Mouse (Mus musculus) limb, embryonic 14.5 days (tissue): Measurements from ENCODE around the gene Slc25a1. TPM values are rescaled to one million over a fixed set of nuclear protein-coding genes. Genes with fewer than 3 reads are reported as not detected.

Source experiments
- ATAC-seq: fragments of 200-750 bp; cut with Nextera tagmentation; 2 replicates; pipeline ENCODE4 v1.8.0; 2017; ENCODE audit warnings: low read depth, moderate number of reproducible peaks, moderate TSS enrichment; ENCODE audit not compliant: low FRiP score
- DNase-seq: peaks from one replicate; pipeline ENCODE4 v3.0.0-alpha.2; 2015; ENCODE audit warnings: low spot score
- H3K27ac ChIP-seq: fragments of 300-500 bp; sonication (generic); replicated peaks from 2 replicates; pipeline ENCODE4 v1.5.1; 2014; ENCODE audit warnings: low read depth, mild to moderate bottlenecking, low read length, moderate library complexity, mixed read lengths
- H3K27me3 ChIP-seq: fragments of 300-500 bp; sonication (generic); 2 replicates; pipeline ENCODE4 v1.6.1; 2014; ENCODE audit warnings: low read length, mixed read lengths; ENCODE audit not compliant: control insufficient read depth, insufficient read depth
- H3K36me3 ChIP-seq: fragments of 300-500 bp; sonication (generic); 2 replicates; pipeline ENCODE4 v1.6.1; 2014; ENCODE audit warnings: mild to moderate bottlenecking, low read length, moderate library complexity, mixed read lengths; ENCODE audit not compliant: control insufficient read depth, insufficient read depth
- H3K4me1 ChIP-seq: fragments of 300-500 bp; sonication (generic); 2 replicates; pipeline ENCODE4 v1.6.1; 2014; ENCODE audit warnings: antibody characterized with exemption, low read length, mixed read lengths; ENCODE audit not compliant: control insufficient read depth, insufficient read depth
- H3K4me2 ChIP-seq: fragments of 300-500 bp; sonication (generic); replicated peaks from 2 replicates; pipeline ENCODE4 v1.6.1; 2014; ENCODE audit warnings: low read depth, mild to moderate bottlenecking, low read length, moderate library complexity; ENCODE audit not compliant: severe bottlenecking
- H3K4me3 ChIP-seq: fragments of 300-500 bp; sonication (generic); replicated peaks from 2 replicates; pipeline ENCODE4 v1.5.1; 2014; ENCODE audit warnings: low read length
- H3K9ac ChIP-seq: fragments of 300-500 bp; sonication (generic); 2 replicates; pipeline ENCODE4 v1.6.1; 2014; ENCODE audit warnings: mild to moderate bottlenecking, low read depth, low read length, moderate library complexity; ENCODE audit not compliant: severe bottlenecking
- H3K9me3 ChIP-seq: fragments of 300-500 bp; sonication (generic); 2 replicates; pipeline ENCODE4 v1.6.1; 2016; ENCODE audit warnings: low read length; ENCODE audit not compliant: control insufficient read depth
- POLR2A ChIP-seq: fragments of 200-500 bp; IDR thresholded peaks from 2 replicates; pipeline ENCODE4 v1.8.0; 2012; ENCODE audit warnings: inconsistent platforms, mild to moderate bottlenecking, moderate library complexity, borderline replicate concordance; ENCODE audit not compliant: insufficient read depth, insufficient read length; ENCODE audit errors: extremely low read depth
- WGBS: fragments of 180-500 bp; shearing (Covaris S2); extraction: QIAGEN DNeasy Blood & Tissue Kit; methylation state at CpG from one replicate; pipeline ENCODE4 v1.1.7; 2014; 5-methylcytosine and 5-hydroxymethylcytosine counted together
- polyA plus RNA-seq, 2 experiments: library from polyadenylated mRNA; depleted of rRNA in 1 of 2; stranded (reverse) in 1 of 2; unstranded in 1 of 2; fragments of >200 nt; fragmentation: Nextera tagmentation in 1 of 2; extraction: Ambion mirVana in 1 of 2; gene quantifications; 2 replicates each; pipeline versions ENCODE4 v1.2.1 to v1.2.3; 2012 to 2014

The Slc25a1 gene
- polyA plus RNA-seq, 2 experiments = 55.0 to 70.4 TPM

DNA sequence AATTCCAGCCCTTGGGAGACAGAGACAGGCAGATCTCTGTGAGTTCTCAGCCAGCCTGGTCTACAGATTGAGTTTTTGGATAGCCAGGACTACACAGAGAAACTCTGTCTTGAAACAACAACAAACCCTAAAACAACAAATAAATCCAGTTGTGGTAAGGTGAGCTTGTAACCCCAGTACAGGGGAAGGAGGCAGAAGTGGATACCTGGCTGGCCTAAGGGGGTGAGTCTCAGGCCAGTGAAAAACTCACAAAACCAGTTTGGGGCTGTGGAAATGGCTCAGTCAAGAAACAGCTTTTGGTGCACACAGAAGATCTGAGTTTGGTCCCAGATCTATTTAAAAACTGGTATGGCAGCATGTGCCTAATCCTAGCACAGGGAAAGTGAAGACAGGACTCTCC, 45.8 kb downstream of the Slc25a1 start:
- TF ChIP-seq POLR2A = no peak
- Histone ChIP-seq H3K9ac (no peak overlapping the region), H3K27me3 (no peaks in the 10 kb centered on the region), H3K4me2 (no peak overlapping the region), H3K4me1 (no peaks in the 10 kb centered on the region), H3K27ac (no peak overlapping the region), H3K9me3 (no peaks in the 10 kb centered on the region), H3K36me3 (peaks cover 21% of the 10 kb centered on the region; the same call in 1 of the 2 replicates), H3K4me3 (no peak overlapping the region)
- ATAC-seq = no peak
- no peak for DNase-seq

DNA sequence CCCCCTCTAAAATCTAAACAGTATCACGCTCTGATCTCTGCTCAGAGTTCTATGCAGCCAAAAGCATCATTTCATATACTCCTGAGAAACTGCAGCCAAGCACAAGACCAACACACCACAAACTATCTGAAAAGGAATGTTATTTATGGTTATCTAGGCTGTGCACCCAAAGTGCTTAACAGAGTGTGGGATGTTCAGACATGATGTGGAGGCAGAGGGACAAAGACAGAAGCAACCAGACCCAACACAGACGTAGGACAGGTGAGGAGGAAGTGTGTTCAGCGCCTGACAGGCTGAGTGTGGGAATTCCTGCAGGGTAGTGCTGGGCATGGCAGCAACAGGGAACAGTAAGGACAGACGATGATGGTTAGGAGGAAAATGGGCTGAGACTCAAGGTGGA, 48.4 kb downstream of the Slc25a1 start:
- Histone ChIP-seq H3K4me1 (no peaks in the 10 kb centered on the region), H3K36me3 (peaks cover 20% of the 10 kb centered on the region; the same call in 1 of the 2 replicates), H3K27ac (no peak overlapping the region), H3K9ac (no peak overlapping the region), H3K4me3 (no peak overlapping the region), H3K4me2 (no peak overlapping the region), H3K27me3 (no peaks in the 10 kb centered on the region), H3K9me3 (no peaks in the 10 kb centered on the region)
- TF ChIP-seq POLR2A = no peak
- WGBS = 92% methylated on average over 4 of the region's 4 CpGs
- ATAC-seq = no peak
- no peak for DNase-seq

- WGBS = 95% methylated on average over 1 of the region's 1 CpGs
These were observed 51.9 kb downstream of the Slc25a1 start for GRCm38 (mm10) chr16:17876096-17876495.

More at GRCm38 (mm10) chr16:17876096-17876495, 51.9 kb downstream of the Slc25a1 start:
- no peak overlapping the region for H3K9ac ChIP-seq
- H3K27me3 ChIP-seq = no peaks in the 10 kb centered on the region
- ATAC-seq (no peak), DNase-seq (no peak)
- TF ChIP-seq POLR2A = no peak
- H3K9me3 ChIP-seq = no peaks in the 10 kb centered on the region
- no peaks in the 10 kb centered on the region for H3K4me1 ChIP-seq
- no peak overlapping the region for H3K4me2 ChIP-seq
- no peak overlapping the region for H3K27ac ChIP-seq
- peaks cover 23% of the 10 kb centered on the region for H3K36me3 ChIP-seq
- no peak overlapping the region for H3K4me3 ChIP-seq

Other genes with a start within 250 kb of the Slc25a1 start
- gene Med15, start 195.3 kb downstream of the Slc25a1 start, polyA plus RNA-seq (2012; rRNA removed) = 84.6 and 121 TPM in 2 replicates
- 41.6 and 44.0 TPM in 2 replicates for gene Med15, start 195.3 kb downstream of the Slc25a1 start, polyA plus RNA-seq (2014; fragmentation: Nextera tagmentation; extraction: Ambion mirVana)
- 124 and 176 TPM in 2 replicates for gene Klhl22, start 168.6 kb downstream of the Slc25a1 start, polyA plus RNA-seq (2012; rRNA removed)
- gene Klhl22, start 168.6 kb downstream of the Slc25a1 start, polyA plus RNA-seq (2014; fragmentation: Nextera tagmentation; extraction: Ambion mirVana) = 87.2 and 101 TPM in 2 replicates
- gene Scarf2, start 130.9 kb downstream of the Slc25a1 start, polyA plus RNA-seq (2012; rRNA removed) = 232 and 360 TPM in 2 replicates
- 51.3 and 64.9 TPM in 2 replicates for gene Scarf2, start 130.9 kb downstream of the Slc25a1 start, polyA plus RNA-seq (2014; fragmentation: Nextera tagmentation; extraction: Ambion mirVana)
- 0.49 and 0.58 TPM in 2 replicates for gene B830017H08Rik, start 95.1 kb downstream of the Slc25a1 start, polyA plus RNA-seq (2012; rRNA removed)
- gene B830017H08Rik, start 95.1 kb downstream of the Slc25a1 start, polyA plus RNA-seq (2014; fragmentation: Nextera tagmentation; extraction: Ambion mirVana) = 0.17 and 0.69 TPM in 2 replicates
- 8.6 and 11.5 TPM in 2 replicates for gene Car15, start 89.9 kb downstream of the Slc25a1 start, polyA plus RNA-seq (2012; rRNA removed)
- 3.2 and 3.4 TPM in 2 replicates for gene Car15, start 89.9 kb downstream of the Slc25a1 start, polyA plus RNA-seq (2014; fragmentation: Nextera tagmentation; extraction: Ambion mirVana)
- gene Gm20518, start 36.5 kb downstream of the Slc25a1 start, polyA plus RNA-seq (2012; rRNA removed) = 1.9 and 2.1 TPM in 2 replicates
- 0.22 and 0.26 TPM in 2 replicates for gene Gm20518, start 36.5 kb downstream of the Slc25a1 start, polyA plus RNA-seq (2014; fragmentation: Nextera tagmentation; extraction: Ambion mirVana)
- 0.01 and 0.04 TPM in 2 replicates for gene Tssk1, start 34.0 kb downstream of the Slc25a1 start, polyA plus RNA-seq (2012; rRNA removed)
- gene Tssk1, start 34.0 kb downstream of the Slc25a1 start, polyA plus RNA-seq (2014; fragmentation: Nextera tagmentation; extraction: Ambion mirVana) = 0.07 TPM in 1 of 2 replicates, not detected in the other
- gene Dgcr2, start 29.7 kb downstream of the Slc25a1 start, polyA plus RNA-seq (2012; rRNA removed) = 116 and 185 TPM in 2 replicates
- gene Dgcr2, start 29.7 kb downstream of the Slc25a1 start, polyA plus RNA-seq (2014; fragmentation: Nextera tagmentation; extraction: Ambion mirVana) = 90.2 and 95.8 TPM in 2 replicates
- gene Tssk2, start 29.6 kb downstream of the Slc25a1 start, polyA plus RNA-seq (2012; rRNA removed) = not detected in 2 replicates
- 0.14 TPM in 1 of 2 replicates, not detected in the other for gene Tssk2, start 29.6 kb downstream of the Slc25a1 start, polyA plus RNA-seq (2014; fragmentation: Nextera tagmentation; extraction: Ambion mirVana)
- 38.7 and 42.2 TPM in 2 replicates for gene Ess2, start 16.9 kb downstream of the Slc25a1 start, polyA plus RNA-seq (2012; rRNA removed)
- gene Ess2, start 16.9 kb downstream of the Slc25a1 start, polyA plus RNA-seq (2014; fragmentation: Nextera tagmentation; extraction: Ambion mirVana) = 33.1 and 33.5 TPM in 2 replicates
- gene Gsc2, start 13.2 kb downstream of the Slc25a1 start, polyA plus RNA-seq (2012; rRNA removed) = 0.10 TPM in 1 of 2 replicates, not detected in the other
- not detected in 2 replicates for gene Gsc2, start 13.2 kb downstream of the Slc25a1 start, polyA plus RNA-seq (2014; fragmentation: Nextera tagmentation; extraction: Ambion mirVana)
- not detected in 2 replicates for gene Vpreb2, start 52.2 kb upstream of the Slc25a1 start, polyA plus RNA-seq (2012; rRNA removed)
- not detected in 2 replicates for gene Vpreb2, start 52.2 kb upstream of the Slc25a1 start, polyA plus RNA-seq (2014; fragmentation: Nextera tagmentation; extraction: Ambion mirVana)
- gene Dgcr6, start 124.6 kb upstream of the Slc25a1 start, polyA plus RNA-seq (2012; rRNA removed) = 69.0 and 76.0 TPM in 2 replicates
- 106 and 110 TPM in 2 replicates for gene Dgcr6, start 124.6 kb upstream of the Slc25a1 start, polyA plus RNA-seq (2014; fragmentation: Nextera tagmentation; extraction: Ambion mirVana)
- 19.6 and 20.6 TPM in 2 replicates for gene Prodh, start 162.0 kb upstream of the Slc25a1 start, polyA plus RNA-seq (2012; rRNA removed)
- 8.9 and 10.2 TPM in 2 replicates for gene Prodh, start 162.0 kb upstream of the Slc25a1 start, polyA plus RNA-seq (2014; fragmentation: Nextera tagmentation; extraction: Ambion mirVana)
- 17.3 and 25.0 TPM in 2 replicates for gene Rtn4r, start 199.4 kb upstream of the Slc25a1 start, polyA plus RNA-seq (2012; rRNA removed)
- 7.6 and 8.7 TPM in 2 replicates for gene Rtn4r, start 199.4 kb upstream of the Slc25a1 start, polyA plus RNA-seq (2014; fragmentation: Nextera tagmentation; extraction: Ambion mirVana)